Mouse (Mus musculus) liver, postnatal 0 days (tissue): ENCODE measurements at regions not wholly inside any gene's neighbourhood (a gene's known extent, or its start where the extent isn't known, plus 50 kb on each side); places are given as distances from the start of the nearest gene placed in this dataset.

Experiments used
- CTCF ChIP-seq: sonication (generic); IDR thresholded peaks from 2 replicates; pipeline ENCODE4 v1.5.1; 2016; ENCODE audit warnings: antibody characterized with exemption, low read depth
- EP300 ChIP-seq: IDR thresholded peaks from 2 replicates; pipeline ENCODE4 v1.6.1; 2016; ENCODE audit warnings: antibody characterized with exemption, low read depth, mild to moderate bottlenecking

- TF ChIP-seq CTCF (no peak), EP300 (no peak)
These were observed 313.9 kb downstream of the Mctp2 start for GRCm38 (mm10) chr7:71992526-71992925.
